Mouse (Mus musculus) left cerebral cortex, postnatal 36 days (tissue): ENCODE measurements around the gene Dclk1. TPM values are rescaled to one million over a fixed set of nuclear protein-coding genes. Genes with fewer than 3 reads are reported as not detected.

Experiments
- DNase-seq, 2 experiments: peaks; one replicate each; pipeline ENCODE4 v3.0.0; 2021 to 2022; ENCODE audit warnings: low spot score in 2 of 2, mixed read lengths in 1 of 2
- intact Hi-C: fragments of 180-260 bp; cut with DNase I; formaldehyde crosslinking; loops from one replicate; pipeline ENCODE4 v1.15.1; 2025
- total RNA-seq, 2 experiments: library from RNA; stranded (reverse); gene quantifications; 2 replicates each; pipeline ENCODE4 v1.2.3; 2021

Dclk1 gene
- total RNA-seq, 2 experiments from 2014 or later = 877 to 948 TPM

DNA sequence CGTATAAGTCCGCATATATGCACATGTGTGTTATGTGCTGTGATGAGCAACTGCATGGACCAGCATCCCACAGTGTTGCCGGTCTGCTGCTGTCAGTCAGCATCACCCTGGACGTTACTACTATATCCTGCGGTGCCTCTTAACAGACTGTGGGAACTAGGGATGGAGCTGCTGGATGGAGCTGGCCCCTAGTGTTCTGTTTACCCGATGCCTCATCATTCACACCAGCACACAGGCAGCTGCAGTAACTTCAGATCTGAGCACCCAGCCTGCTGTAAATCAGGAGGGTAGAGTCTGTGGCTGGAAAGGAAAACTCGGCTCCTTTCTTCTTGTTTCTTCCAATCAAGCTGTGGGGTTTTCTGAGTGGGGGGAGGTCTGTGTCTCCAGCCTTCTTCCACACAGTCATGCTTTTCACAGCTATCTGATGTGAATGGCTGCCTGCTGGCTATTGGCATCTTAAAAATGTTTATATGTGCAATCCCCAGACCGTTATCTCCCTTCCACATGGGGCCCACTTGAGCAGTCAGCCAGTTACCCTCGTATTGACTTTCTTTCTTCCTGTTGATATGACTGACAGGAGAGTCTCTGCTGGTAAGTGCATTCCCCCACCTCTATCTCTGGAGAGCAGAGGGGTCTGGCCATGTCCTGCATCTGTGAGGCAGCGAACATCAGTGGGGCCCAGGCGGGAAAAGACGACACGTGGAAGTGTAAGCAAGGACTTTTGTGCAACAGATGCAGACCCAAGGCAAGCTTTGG lies 301.9 kb downstream of the Dclk1 start:
- no peak for DNase-seq

GRCm38 (mm10) chr3:55545296-55545695 lies 303.1 kb downstream of the Dclk1 start:
- DNase-seq = no peak
- intact Hi-C loops = no loop called here

More for the DNA sequence above, 301.9 kb downstream of the Dclk1 start:
- intact Hi-C loops = no loop called here

GRCm38 (mm10) chr3:55545916-55546315 lies 303.8 kb downstream of the Dclk1 start:
- intact Hi-C loops = no loop called here
- DNase-seq = no peak

DNA sequence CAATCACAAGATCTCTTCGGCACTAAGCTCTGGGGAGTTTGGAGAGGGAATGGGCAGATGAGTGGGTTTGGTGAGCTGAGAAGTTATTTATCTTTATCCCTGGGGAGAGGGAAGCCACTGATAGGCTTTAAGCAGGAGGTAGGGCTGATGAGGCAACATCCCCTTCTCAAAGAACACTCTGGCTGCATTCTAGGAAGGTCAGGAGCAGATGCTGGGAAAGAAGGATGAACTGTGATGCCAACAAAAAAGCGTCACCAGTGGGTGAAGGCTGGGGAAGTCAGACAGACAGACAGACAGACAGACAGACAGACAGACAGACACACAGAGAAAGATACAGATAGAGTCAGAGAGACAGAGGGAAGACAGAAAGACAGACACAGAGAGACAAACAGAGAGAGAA lies 304.9 kb downstream of the Dclk1 start:
- no peak for DNase-seq
- intact Hi-C loops = no loop called here

- DNase-seq = no peak
- intact Hi-C loops = no loop called here
Observed at GRCm38 (mm10) chr3:55549376-55549775, 307.2 kb downstream of the Dclk1 start.

DNA sequence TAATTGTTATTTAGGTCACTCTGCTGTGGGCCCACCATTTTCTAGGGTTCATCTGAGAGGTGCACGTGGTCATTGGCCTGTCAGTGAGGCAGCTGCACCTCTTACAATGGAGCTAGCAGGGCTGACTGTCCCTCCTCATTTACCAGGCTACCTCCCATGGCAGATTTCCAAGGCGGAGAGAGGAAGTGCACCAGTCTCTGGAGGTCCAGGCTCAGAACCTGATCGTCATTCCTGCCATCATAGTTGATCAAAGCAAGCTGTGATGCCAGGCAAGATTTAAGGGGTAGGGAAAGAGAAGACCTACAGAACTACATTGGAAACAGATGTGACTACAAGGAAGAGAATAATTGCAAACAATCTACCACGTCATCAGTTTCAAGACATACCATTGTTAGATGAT lies 308.8 kb downstream of the Dclk1 start:
- no peak for DNase-seq
- intact Hi-C loops = no loop called here

DNA sequence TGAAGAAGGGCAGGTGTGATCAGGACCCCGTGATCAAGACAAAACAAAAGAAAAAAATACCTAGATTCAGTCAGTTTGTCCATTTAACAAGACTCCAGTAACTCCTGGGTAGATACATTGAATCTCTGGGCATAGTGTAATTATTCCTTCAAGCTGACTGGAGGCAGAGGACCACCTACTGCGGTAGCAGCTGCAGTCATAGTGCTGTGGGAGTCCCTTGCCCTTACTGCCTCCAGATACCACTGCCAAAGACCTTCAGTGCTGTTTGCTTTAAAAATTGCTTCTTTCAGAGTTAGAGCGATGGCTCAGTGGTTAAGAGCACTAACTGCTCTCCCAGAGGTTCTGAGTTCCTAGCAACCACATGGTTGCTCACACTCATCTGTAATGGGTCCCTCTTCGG lies 309.7 kb downstream of the Dclk1 start:
- intact Hi-C loops = no loop called here
- DNase-seq = no peak

GRCm38 (mm10) chr3:55553031-55553430 lies 310.9 kb downstream of the Dclk1 start:
- intact Hi-C loops = no loop called here

DNA sequence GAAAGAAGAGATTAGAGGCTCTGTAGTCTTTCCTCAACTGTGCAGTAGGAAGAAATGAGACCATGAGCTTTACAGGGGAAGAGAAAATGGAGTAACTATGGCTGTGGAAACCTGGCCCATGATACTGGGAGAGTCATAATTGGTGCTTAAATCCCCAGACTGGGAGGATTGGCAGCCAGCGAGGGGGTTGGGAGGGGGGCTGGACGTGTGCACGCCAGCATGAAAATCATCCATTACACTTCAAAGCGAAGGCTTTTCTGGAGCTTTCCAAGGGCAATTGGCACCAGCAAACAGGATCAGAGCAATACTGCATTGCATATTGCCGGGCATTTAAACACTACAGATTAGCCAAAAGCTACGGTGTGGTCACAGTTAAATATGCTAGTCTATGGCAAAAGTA lies 313.7 kb downstream of the Dclk1 start:
- DNase-seq = no peak
- intact Hi-C loops = no loop called here

More at GRCm38 (mm10) chr3:55553031-55553430, 310.9 kb downstream of the Dclk1 start:
- DNase-seq = no peak

GRCm38 (mm10) chr3:55558570-55558969 lies 316.4 kb downstream of the Dclk1 start:
- DNase-seq = no peak
- intact Hi-C loops = no loop called here

DNA sequence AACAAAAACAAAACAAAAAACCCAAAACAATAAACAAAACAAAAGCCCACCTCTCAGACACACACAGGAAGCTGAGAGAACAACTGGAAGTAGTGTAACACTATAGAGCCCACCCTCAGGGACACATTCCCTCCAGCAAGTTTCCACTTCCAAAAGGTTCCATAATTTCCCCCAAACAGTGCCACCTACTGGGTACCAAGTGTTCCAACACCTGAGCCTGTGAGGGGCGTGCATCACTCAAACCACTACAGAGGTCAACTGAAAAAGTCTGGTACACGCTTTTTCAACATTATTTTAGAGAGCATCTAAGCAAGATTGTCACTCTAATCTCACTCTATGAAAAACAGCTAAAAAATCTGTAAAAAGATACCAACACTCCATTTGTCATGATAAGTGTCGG lies 325.3 kb downstream of the Dclk1 start:
- DNase-seq = no peak
- intact Hi-C loops = no loop called here

DNA sequence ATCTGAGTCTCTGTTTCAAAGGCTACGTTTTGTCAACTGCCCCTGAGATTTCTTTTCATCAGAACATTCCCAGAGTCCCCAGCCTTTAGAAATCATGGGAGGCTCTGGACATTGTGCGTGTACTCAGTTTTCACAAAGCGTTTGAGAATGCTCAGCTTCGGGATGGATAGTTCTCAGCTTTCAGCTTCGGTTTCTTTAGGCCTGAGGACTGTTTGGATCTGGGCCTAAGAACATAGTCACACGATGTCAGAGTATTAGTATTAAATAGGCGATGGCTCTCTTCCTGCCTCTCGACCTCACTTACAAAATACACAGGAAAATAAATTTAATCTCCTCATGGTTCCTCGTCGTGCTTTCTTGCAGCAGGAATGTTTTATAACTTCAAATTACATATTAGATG lies 327.4 kb downstream of the Dclk1 start:
- DNase-seq = no peak
- intact Hi-C loops = no loop called here

- DNase-seq = no peak
- intact Hi-C loops = loop anchor here (1.0 kb wide), 1 partner anchor 29 kb away; no protein-coding TSS in a partner anchor
Observed at GRCm38 (mm10) chr3:55571034-55571433, 328.9 kb downstream of the Dclk1 start.

DNA sequence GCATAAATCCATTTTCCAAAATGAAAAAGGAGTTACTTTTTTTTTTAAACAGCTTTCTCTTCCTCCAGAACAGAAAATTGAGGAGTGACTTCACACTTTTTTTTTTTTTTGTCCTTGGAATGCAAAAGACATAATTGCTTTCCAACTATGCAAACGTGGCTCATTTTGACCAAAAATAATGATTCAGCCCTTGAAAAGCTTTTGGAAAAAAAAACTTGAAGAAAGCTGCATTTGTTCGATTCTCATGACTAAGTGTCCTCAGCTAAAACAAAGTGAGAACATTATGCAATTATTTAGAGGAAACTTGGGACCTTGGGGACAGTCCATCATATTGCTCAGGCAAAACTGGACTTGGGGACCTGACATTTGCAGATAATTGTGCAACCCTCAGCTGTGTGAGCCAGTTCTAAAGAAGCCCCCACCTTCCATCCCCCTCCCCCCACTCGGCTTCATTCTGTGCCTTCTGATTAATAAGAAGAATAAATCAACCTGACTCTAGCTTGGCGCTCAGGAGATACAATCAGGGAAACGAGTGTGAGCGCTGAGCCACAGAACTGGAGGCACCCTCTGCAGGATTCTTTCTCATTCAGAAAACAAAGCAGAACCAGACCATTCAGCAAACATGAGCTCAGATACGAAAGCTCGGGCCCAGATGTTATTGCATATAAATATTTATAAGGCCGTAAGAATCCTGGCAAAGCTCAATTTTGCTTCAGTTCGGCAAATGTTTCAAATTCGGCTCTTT lies 329.6 kb downstream of the Dclk1 start:
- intact Hi-C loops = loop anchor here (1.0 kb wide), 1 partner anchor 29 kb away; no protein-coding TSS in a partner anchor
- peak; percentile 30 to 38 for DNase-seq

GRCm38 (mm10) chr3:55572297-55572681 lies 330.1 kb downstream of the Dclk1 start:
- intact Hi-C loops = no loop called here

GRCm38 (mm10) chr3:55574003-55574402 lies 331.8 kb downstream of the Dclk1 start:
- intact Hi-C loops = no loop called here
- DNase-seq = peak in 1 of 2 experiments; percentile 57

More at GRCm38 (mm10) chr3:55572297-55572681, 330.1 kb downstream of the Dclk1 start:
- peak in 1 of 2 experiments; percentile 40 for DNase-seq

GRCm38 (mm10) chr3:55587434-55587971 lies 345.3 kb downstream of the Dclk1 start:
- no peak for DNase-seq
- intact Hi-C loops = no loop called here

DNA sequence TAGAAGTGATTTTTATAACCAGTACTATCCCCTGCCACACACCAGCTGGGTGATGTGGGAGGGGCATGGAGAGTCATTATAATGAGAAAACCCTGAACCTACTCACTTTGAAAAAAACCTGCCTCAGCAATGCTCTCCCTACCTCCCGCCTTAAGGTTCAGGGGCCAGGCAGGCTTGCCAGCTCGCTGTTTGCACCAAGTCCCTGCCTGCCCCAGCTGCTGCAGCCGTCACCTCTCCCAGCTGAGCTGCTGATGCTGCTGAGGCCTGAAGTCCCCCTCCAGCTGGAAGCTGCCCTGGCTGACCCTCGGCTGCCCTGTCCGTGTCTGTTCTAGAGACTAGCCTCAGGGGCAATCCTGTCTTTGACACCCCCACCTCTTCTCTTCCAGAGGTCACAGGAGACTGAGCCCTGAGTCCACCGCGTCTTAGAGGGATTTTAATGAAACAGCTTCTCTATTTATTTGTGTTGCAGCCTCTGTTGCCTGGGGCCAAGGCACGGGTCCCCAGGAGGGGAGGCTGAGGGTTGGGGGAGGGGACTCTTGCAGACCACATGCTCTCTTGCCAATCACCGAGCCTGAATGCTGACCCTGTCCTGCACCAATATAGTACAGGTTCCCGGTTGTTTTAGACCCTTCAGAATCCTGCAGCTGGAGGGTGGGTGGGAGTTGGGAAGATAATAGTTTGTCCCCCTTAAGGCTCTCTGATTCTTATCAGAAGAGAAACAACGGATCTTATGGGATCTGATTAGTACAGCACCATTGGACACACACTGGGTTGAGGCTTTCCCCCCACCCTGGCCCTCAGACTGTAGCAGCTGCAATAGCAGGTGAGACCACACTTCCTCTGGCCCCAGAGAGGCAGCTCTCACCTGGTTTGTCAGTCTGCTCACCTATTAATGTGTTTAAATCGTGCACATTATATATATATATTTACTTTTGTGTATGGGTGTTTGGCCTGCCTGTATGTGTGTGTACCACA lies 346.1 kb downstream of the Dclk1 start:
- intact Hi-C loops = no loop called here
- no peak for DNase-seq
